Mouse (Mus musculus) E14TG2a.4 (cell line): ENCODE results near the gene Dpagt1.

Experiments
- CTCF ChIP-seq: conservative IDR thresholded peaks from 2 replicates; pipeline ENCODE4 v1.5.1; 2014; ENCODE audit warnings: low read length
- NANOG ChIP-seq: IDR thresholded peaks from 2 replicates; pipeline ENCODE4 v1.6.1; 2014; ENCODE audit warnings: borderline replicate concordance, low read length, mixed read lengths

DNA sequence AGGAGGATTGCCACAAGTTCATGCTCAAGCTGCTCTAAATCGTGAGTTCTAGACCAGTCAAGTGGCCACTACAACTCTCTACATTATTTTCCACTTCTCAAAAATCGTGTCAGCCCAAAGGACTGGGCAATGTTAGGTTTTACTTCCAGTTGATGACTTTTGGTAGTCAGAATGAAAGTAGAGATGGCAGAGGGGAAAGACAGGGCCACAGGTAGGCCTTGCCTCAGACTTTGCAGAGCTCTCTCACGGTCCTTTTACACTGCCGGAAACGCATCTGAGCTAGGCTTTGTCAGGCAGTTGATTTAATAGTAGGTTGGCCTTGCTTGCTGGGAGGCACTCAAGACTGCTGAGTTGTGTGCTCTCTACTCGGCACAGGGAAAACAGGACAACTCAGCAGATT, 1.7 kb upstream of the Dpagt1 start:
- TF ChIP-seq CTCF (no peak), NANOG (no peak)
